Mouse (Mus musculus): ENCODE results near the gene Camk1d.

- no peak for TF ChIP-seq CTCF (IDR thresholded peaks at IDR 0.05; ENCODE audit: low read depth)
- no peak for TF ChIP-seq EP300 (optimal IDR thresholded peaks at IDR 0.05)
These were observed 32.2 kb upstream of the Camk1d start for GRCm38 (mm10) chr2:5746529-5746928.
